Mouse (Mus musculus): ENCODE results near the gene Abcd4. TPM values are rescaled to one million over a fixed set of nuclear protein-coding genes. Genes with fewer than 3 reads are reported as not detected.

The Abcd4 gene
- 1 to 10 TPM; 4.2 to 5.4 (median 4.9) TPM for total RNA-seq (2022)

- peak; percentile 92 to 95 for DNase-seq (ENCODE audit: low spot score in 2 of 2)
Measured at GRCm38 (mm10) chr12:84616977-84617630, at the start of gene Abcd4. Abcd4 (minus strand) TSS chr12:84617413.

DNA sequence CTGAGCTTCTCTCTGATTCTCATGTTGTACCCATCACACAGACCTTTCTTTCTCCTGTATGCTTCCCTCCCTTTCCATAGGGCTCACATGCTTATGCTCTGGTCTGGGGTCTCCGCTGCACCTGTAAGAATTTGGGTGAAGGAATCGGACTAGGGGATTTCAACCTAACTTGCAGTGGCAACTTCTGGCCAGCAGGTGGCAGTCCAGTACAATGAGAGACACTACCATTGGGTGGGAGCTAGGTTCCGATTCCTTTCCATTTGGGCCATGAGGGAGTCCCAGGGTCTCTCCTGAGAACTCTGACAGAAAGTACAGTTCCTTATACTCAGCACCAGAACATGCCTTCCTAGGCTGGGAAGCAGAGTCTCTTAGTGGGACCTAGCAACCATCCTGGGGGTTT, 36.7 kb upstream of the Abcd4 start:
- DNase-seq (ENCODE audit: low spot score in 2 of 2) = peak in 1 of 2 experiments; percentile 7

GRCm38 (mm10) chr12:84650234-84650633, 33.0 kb upstream of the Abcd4 start:
- no peak for DNase-seq (ENCODE audit: low spot score in 2 of 2)

DNA sequence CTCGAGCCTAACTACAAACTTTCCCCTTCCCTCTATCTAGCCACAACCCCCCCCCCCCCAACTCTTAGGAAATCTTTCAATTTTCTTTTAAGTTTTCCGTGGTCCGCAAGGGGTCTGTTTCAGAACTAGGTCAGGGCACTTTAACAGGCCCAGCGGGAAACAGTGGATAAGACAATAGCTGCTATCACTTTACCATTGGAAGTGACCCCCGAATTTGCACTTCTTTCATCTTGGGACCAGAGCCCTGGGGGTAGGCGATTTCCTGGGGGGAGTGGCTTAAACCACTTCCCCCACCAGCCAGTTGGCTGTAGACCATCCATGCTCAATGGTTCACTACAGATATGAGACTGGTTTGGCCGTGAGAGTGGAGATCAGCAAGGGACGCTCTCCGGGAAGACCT, 23.4 kb upstream of the Abcd4 start, which contains the start of gene Vrtn:
Gene Vrtn (plus strand): TSS at position 366 of the 400 bp plus-strand sequence.
- no peak for DNase-seq (ENCODE audit: low spot score in 2 of 2)

GRCm38 (mm10) chr12:84640253-84640652, 23.0 kb upstream of the Abcd4 start:
- no peak for DNase-seq (ENCODE audit: low spot score in 2 of 2)

DNA sequence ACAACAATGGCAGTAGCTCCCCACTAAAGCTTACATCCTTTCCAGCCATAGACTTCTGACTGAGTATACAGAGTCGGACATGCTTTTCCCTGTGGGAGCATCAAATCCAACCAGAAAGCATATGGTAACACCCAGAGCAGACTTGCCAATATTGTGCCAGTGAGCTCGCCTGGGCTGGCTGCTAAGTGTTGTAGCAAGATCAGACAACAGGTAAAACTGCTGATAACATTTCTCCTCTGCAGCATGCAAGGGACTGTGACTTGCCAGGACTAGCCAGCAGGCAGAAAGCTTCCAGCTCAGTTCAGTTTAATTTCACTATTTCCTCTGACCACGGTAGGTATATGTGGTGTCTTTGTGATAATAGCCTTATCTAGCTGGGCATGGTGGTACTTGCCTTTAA, 14.7 kb upstream of the Abcd4 start:
- no peak for DNase-seq (ENCODE audit: low spot score in 2 of 2)

DNA sequence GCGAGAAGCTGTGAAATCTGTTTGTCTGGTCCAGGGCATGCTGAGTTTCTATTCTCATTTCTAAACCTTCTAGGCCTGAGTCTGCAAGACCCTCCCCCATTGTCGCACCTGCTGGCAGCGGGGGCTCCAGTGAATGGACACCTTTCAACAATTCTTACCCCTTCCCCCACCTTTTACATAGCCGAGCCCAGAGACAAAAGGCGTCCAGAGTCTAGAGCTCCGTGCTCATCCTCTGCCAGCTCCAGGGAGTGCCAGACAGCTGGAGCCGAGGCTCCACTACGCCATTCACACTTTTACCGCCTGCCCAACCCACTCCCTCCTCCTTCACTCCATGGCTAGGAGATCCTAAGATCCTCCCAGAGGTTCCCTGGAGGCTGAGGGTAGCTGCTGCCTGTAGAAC, 7.9 kb upstream of the Abcd4 start:
- no peak for DNase-seq (ENCODE audit: low spot score in 2 of 2)

- no peak for DNase-seq (ENCODE audit: low spot score in 2 of 2)
Measured at GRCm38 (mm10) chr12:84624601-84625000, 7.4 kb upstream of the Abcd4 start.

GRCm38 (mm10) chr12:84620975-84621374, 3.8 kb upstream of the Abcd4 start:
- no peak for DNase-seq (ENCODE audit: low spot score in 2 of 2)

DNA sequence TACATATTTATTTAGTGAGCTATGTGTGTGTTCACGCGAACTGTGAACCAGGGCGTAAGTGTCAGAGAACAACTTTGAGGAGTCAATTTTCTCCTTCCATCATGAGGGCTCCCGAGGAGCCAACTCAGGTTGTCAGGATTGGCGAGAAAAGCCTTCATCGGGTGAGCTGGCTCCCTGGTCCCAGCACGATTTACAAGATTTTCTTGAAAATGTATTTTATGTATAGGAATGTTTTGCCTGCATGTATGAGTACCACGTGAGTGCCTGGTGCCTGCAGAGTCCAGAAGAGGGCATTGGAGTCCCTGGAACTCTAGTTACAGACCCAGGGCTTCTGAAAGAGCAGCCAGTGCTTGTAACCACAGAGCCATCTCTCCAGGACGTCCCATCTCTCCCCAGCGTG, 450 bp upstream of the Abcd4 start:
- DNase-seq (ENCODE audit: low spot score in 2 of 2) = no peak

DNA sequence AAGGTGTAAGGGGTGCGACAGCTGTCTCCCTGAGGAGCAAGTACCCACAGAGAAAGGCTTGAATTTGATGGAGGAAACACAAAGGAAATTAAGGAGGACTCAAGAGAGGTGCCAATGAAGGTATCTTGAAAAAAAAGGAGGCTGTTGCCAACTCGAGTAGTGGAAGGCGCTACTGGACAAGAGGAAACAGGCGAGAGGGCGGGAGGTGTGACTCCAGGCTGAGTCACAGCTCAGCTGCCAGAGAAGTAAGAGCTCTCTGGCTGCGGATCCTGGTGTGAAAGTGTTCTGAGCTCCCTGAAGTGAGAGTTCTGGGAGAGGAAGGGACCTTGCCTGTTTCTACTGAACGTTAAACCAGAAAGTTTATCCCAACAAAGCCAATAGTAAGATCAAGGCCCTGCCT, 2.7 kb downstream of the Abcd4 start:
- DNase-seq (ENCODE audit: low spot score in 2 of 2) = no peak

- DNase-seq (ENCODE audit: low spot score in 2 of 2) = no peak
Measured at GRCm38 (mm10) chr12:84614001-84614400, 3.2 kb downstream of the Abcd4 start.

DNA sequence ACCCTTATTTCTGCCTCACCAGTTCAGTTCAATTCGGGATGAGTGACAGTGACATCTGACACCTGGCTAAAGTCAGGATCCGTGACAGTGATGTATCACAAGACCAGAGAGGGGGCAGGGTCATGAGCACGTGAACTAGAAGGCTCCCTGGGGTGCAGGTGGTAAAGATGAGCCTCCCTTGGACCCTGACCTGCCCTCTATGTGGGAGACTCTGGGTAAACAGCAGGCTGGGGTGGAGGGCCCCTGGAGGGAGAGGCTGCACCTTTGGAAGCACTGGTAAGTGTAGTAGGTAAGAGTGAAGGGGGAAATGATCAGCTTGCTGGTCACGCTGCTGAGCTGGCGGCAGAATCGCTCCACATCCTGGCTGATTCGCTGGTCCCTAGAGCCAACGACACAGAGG, 4.7 kb downstream of the Abcd4 start:
- DNase-seq (ENCODE audit: low spot score in 2 of 2) = no peak

DNA sequence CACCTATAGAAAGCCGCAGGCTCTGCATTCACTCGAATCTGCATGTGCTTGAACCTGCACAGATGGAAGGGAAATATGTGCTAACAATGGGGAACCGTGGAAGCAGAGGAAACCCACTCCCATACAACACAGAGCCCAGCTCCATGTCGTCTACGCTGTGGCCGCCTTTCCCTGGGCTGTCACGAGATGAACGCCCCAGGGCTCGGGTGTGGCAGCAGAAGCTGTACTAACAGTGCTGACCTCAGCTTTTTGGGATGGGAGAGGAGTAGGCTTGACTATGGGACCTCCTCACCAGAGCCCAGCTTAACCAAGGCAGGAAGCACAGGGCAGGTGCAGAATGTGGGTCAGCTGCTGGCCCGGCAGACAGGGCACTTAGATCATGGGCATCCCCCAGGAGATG, 5.5 kb downstream of the Abcd4 start:
- no peak for DNase-seq (ENCODE audit: low spot score in 2 of 2)

GRCm38 (mm10) chr12:84605860-84606259, 11.4 kb downstream of the Abcd4 start:
- DNase-seq (ENCODE audit: low spot score in 2 of 2) = no peak

- DNase-seq (ENCODE audit: low spot score in 2 of 2) = no peak
Measured at GRCm38 (mm10) chr12:84604001-84604400, 13.2 kb downstream of the Abcd4 start.

DNA sequence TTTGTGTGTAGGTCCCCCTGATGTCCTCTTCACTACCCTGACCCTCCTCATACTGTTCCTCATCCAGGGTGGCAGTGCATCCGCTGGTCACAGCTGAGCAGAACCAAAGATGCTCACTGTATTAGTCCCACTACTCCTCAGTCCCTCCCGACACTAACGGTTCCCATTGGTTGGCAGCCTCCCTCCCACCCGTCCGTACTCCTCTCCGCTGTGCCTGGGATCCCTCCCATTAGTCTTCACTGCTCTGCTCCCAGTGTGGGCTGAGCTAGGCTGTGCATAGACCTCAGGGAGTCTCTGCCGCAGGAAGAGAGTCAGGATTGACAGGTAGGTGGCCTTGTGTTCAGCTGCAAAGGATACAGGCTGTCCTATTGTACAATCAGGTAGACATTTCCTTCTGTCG, 18.9 kb downstream of the Abcd4 start:
- DNase-seq (ENCODE audit: low spot score in 2 of 2) = no peak

DNA sequence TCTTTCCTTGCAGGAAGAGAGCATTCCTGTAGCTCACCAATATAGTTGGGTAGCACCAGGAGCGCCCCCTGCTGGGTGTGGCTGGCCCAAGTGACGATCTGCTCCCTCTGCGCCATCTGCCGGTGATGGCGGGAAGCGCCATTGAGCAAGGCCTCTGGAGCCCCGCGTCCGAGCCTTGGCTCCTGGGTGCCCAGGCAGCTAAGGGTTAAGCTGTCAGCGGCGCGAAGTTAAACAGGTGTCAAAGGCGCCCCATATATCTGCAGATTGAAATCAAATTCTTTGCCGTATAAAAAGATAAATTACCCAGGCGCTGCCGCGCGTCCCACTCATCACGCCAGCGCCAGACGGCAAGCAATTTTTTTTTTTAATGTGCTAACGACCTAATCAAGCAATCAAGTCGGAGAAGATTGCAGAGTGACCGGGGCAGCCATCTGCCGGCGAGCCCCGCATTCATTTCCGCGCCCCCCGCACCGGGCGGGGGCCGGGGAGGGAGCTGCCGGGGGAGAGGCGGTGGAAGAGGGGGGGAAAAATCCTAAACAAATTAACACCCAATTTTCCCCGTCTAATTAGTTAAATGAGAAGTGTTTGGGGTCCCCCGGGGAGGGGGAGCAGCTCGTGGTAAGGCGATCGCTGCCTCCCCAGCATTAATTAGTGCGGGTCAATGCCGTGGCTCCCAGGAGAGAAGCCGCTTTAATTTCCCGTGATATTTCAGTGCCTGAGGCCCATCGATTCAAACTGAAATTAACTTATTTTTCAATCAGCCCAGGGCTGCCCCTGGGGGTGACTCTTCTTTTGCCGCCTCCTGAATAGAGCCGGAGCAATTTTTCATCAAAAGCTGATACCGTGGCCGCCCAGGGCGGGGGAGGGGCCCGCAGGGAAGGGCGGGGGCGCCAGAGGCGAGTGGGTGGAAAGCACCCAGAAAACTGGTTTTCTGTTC, 27.1 kb downstream of the Abcd4 start:
- peak; percentile 79 to 81 for DNase-seq (ENCODE audit: low spot score in 2 of 2)

GRCm38 (mm10) chr12:84581285-84581684, 35.9 kb downstream of the Abcd4 start:
- DNase-seq (ENCODE audit: low spot score in 2 of 2) = no peak

DNA sequence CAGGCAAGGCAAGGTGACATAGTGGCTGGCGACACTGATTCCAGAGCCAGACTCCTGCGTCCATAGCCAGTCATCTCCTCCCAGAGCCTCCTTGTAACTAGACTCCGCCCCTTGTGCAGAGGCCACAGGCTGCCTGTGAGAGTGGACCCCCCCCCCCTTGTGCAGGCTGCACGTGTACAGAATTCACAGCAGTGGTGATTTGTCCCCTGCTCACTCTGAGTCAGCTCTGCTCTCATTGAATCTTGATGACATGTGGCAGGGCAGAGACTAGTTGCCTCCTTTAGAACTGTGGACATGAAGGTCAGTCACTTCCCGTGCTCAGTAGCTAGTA, 38.8 kb downstream of the Abcd4 start:
- no peak for DNase-seq (ENCODE audit: low spot score in 2 of 2)

- no peak for DNase-seq (ENCODE audit: low spot score in 2 of 2)
Measured at GRCm38 (mm10) chr12:84577768-84578439, 39.3 kb downstream of the Abcd4 start.

DNA sequence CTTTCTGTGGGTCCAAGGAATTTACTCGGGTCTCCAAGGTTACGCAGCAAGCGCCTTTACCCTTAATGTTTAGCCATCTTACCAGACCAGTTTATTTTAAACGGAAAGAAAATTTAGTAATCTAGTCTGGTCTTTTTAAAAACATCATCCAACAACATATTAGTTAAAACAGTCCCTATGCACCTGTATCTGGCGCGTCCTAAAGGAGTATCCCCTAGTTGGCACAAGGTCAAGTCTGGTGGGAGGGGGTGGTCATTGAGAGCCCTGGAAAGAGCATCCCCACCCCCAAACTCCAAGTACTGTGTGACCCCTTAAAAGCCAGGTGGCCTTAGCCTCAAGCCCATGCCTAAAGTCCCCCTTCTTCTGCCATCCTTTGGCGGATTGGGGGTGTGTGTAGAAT, 44.1 kb downstream of the Abcd4 start:
- DNase-seq (ENCODE audit: low spot score in 2 of 2) = no peak
